8 mouse cellular contexts compared by ENCODE assay signal in genomic region chr1:59316386-59317051, GRCm38 (mm10). TPM values are rescaled to one million over a fixed set of nuclear protein-coding genes. Genes with fewer than 3 reads are reported as not detected.
DNase-seq lines count a peak whose midpoint lies in the region; ATAC-seq lines count a peak whose summit lies in the region.

No protein-coding gene starts in this region.

- peak; percentile 61 for DNase-seq in heart, adult 8-10 months (ENCODE audit: low spot score)
- no peak for DNase-seq in heart, embryonic 10.5 days (ENCODE audit: low spot score)
- peak; percentile 68 for DNase-seq in MEL-GATA-1-ER (ENCODE audit: extremely low read depth, low read depth)
- DNase-seq in embryonic facial prominence, embryonic 11.5 days (ENCODE audit: low spot score): peak; percentile 79
- peak; percentile 81 for DNase-seq in hindbrain, embryonic 14.5 days (ENCODE audit: low spot score)
- DNase-seq in lung, postnatal 25 days (ENCODE audit: low spot score): peak; percentile 67
- DNase-seq in frontal cortex, postnatal 14 days (ENCODE audit: low spot score in 2 of 2): no peak

- WGBS in heart, embryonic 10.5 days: 14% methylated on average over 6 of the region's 6 CpGs
- WGBS in embryonic facial prominence, embryonic 11.5 days: 4% methylated on average over 6 of the region's 6 CpGs
- 4% methylated on average over 6 of the region's 6 CpGs for WGBS in hindbrain, embryonic 14.5 days
- 10% methylated on average over 6 of the region's 6 CpGs for WGBS in stomach, embryonic 14.5 days

- no peak overlapping the region for H3K4me2 ChIP-seq in embryonic facial prominence, embryonic 11.5 days (ENCODE audit: low read depth, low read length)
- peak overlapping the region; percentile 38 for H3K4me2 ChIP-seq in hindbrain, embryonic 14.5 days (replicated peaks)
- H3K4me2 ChIP-seq in stomach, embryonic 14.5 days (replicated peaks; ENCODE audit: low read depth, low read length): 0 out of 2 replicates have a peak overlapping the region, but pooled peaks have one; percentile 3

- H3K4me3 ChIP-seq in heart, embryonic 10.5 days: no peak overlapping the region
- H3K4me3 ChIP-seq in embryonic facial prominence, embryonic 11.5 days (ENCODE audit: low read depth, low read length): no peak overlapping the region
- no peak overlapping the region for H3K4me3 ChIP-seq in hindbrain, embryonic 14.5 days (replicated peaks; ENCODE audit: low read length)
- H3K4me3 ChIP-seq in stomach, embryonic 14.5 days (ENCODE audit: low read depth, low read length): no peak overlapping the region

- peaks cover 65% of the 10 kb centered on the region for H3K27me3 ChIP-seq in heart, embryonic 10.5 days (ENCODE audit: insufficient read depth, poor library complexity, severe bottlenecking)
- no peaks in the 10 kb centered on the region for H3K27me3 ChIP-seq in embryonic facial prominence, embryonic 11.5 days (ENCODE audit: control insufficient read depth, insufficient read depth, low read length)
- no peaks in the 10 kb centered on the region for H3K27me3 ChIP-seq in hindbrain, embryonic 14.5 days (ENCODE audit: control insufficient read depth, insufficient read depth, low read length)
- no peaks in the 10 kb centered on the region for H3K27me3 ChIP-seq in stomach, embryonic 14.5 days (ENCODE audit: control insufficient read depth, insufficient read depth, low read length)

- H3K4me1 ChIP-seq in heart, embryonic 10.5 days: peaks cover 16% of the 10 kb centered on the region
- no peaks in the 10 kb centered on the region for H3K4me1 ChIP-seq in embryonic facial prominence, embryonic 11.5 days (ENCODE audit: control insufficient read depth, insufficient read depth, low read length)
- H3K4me1 ChIP-seq in hindbrain, embryonic 14.5 days (replicated peaks; ENCODE audit: control insufficient read depth, insufficient read depth, low read length): peaks cover 31% of the 10 kb centered on the region
- H3K4me1 ChIP-seq in stomach, embryonic 14.5 days (ENCODE audit: control insufficient read depth, insufficient read depth, low read length): peaks cover 17% of the 10 kb centered on the region

- no peak overlapping the region for H3K9ac ChIP-seq in embryonic facial prominence, embryonic 11.5 days (replicated peaks; ENCODE audit: low read length)
- H3K9ac ChIP-seq in hindbrain, embryonic 14.5 days: no peak overlapping the region
- H3K9ac ChIP-seq in stomach, embryonic 14.5 days (replicated peaks; ENCODE audit: low read depth, low read length): no peak overlapping the region

- H3K27ac ChIP-seq in heart, embryonic 10.5 days: no peak overlapping the region
- no peak overlapping the region for H3K27ac ChIP-seq in embryonic facial prominence, embryonic 11.5 days (replicated peaks; ENCODE audit: low read depth, low read length)
- no peak overlapping the region for H3K27ac ChIP-seq in hindbrain, embryonic 14.5 days
- peak overlapping the region; percentile 55 for H3K27ac ChIP-seq in stomach, embryonic 14.5 days (ENCODE audit: low read length)

- no peaks in the 10 kb centered on the region for H3K9me3 ChIP-seq in heart, embryonic 10.5 days
- H3K9me3 ChIP-seq in embryonic facial prominence, embryonic 11.5 days (replicated peaks; ENCODE audit: control insufficient read depth, low read length): no peaks in the 10 kb centered on the region
- H3K9me3 ChIP-seq in hindbrain, embryonic 14.5 days (ENCODE audit: control insufficient read depth, low read length): no peaks in the 10 kb centered on the region
- H3K9me3 ChIP-seq in stomach, embryonic 14.5 days (ENCODE audit: control insufficient read depth, low read depth, low read length): no peaks in the 10 kb centered on the region

- H3K36me3 ChIP-seq in heart, embryonic 10.5 days: no peaks in the 10 kb centered on the region
- no peaks in the 10 kb centered on the region for H3K36me3 ChIP-seq in embryonic facial prominence, embryonic 11.5 days (replicated peaks; ENCODE audit: control insufficient read depth, insufficient read depth, low read depth, low read length)
- no peaks in the 10 kb centered on the region for H3K36me3 ChIP-seq in hindbrain, embryonic 14.5 days (replicated peaks; ENCODE audit: control insufficient read depth, insufficient read depth)
- no peaks in the 10 kb centered on the region for H3K36me3 ChIP-seq in stomach, embryonic 14.5 days (ENCODE audit: control insufficient read depth, insufficient read depth, low read length)

- ATAC-seq in embryonic facial prominence, embryonic 11.5 days (replicated peaks; ENCODE audit: insufficient number of reproducible peaks, low FRiP score, low TSS enrichment, low read depth): no peak
- peak; percentile 21; the same call in 1 of the 2 replicates for ATAC-seq in hindbrain, embryonic 14.5 days (ENCODE audit: low FRiP score)
- no peak; the same call in 1 of the 2 replicates for ATAC-seq in stomach, embryonic 14.5 days (ENCODE audit: insufficient number of reproducible peaks, insufficient read depth, low FRiP score, low read depth)

RNA-seq across cellular contexts. Expression of gene Cdk15, which starts 59.8 kb away (rescaled TPM):
- not detected for total RNA-seq in heart, adult 8-10 months (2022)
- polyA plus RNA-seq in heart, embryonic 10.5 days (2016; fragmentation: Nextera tagmentation; extraction: Ambion mirVana): 0.20 TPM in 1 of 2 replicates, not detected in the other
- polyA plus RNA-seq in embryonic facial prominence, embryonic 11.5 days (2014; fragmentation: Nextera tagmentation; extraction: Ambion mirVana): 0.64 and 0.79 TPM in 2 replicates
- 0.82 and 0.88 TPM in 2 replicates for polyA plus RNA-seq in hindbrain, embryonic 14.5 days (2014; fragmentation: Nextera tagmentation; extraction: Ambion mirVana)
- polyA plus RNA-seq in stomach, embryonic 14.5 days (2014; fragmentation: Nextera tagmentation; extraction: Ambion mirVana): not detected in 2 replicates

Comparison
In these comparisons a context has a peak if more than half of its experiments do, and no peak if none do; other contexts are left out.
1. DNase-seq: peak in heart, adult 8-10 months (single experiment), MEL-GATA-1-ER (single experiment), embryonic facial prominence, embryonic 11.5 days (single experiment), hindbrain, embryonic 14.5 days (single experiment) and lung, postnatal 25 days (single experiment); none in heart, embryonic 10.5 days (single experiment) and frontal cortex, postnatal 14 days (0 of 2).